Mouse (Mus musculus) pancreas, adult 10 weeks (tissue): ENCODE measurements around the gene Rras2. TPM values are rescaled to one million over a fixed set of nuclear protein-coding genes. Genes with fewer than 3 reads are reported as not detected.

ENCODE experiments used
- polyA plus RNA-seq: library from polyadenylated mRNA; stranded (reverse); fragments of 350-450 nt; fragmentation: Illumina TruSeq; extraction: RNeasy Lipid Tissue Mini Kit (QIAGEN cat#74804); gene quantifications from one replicate; pipeline ENCODE4 v1.2.3, GENCODE M21; 2015; ENCODE audit warnings: low read depth, low replicate concordance; ENCODE audit not compliant: insufficient read depth

The Rras2 gene
- polyA plus RNA-seq = 8.1 TPM

GRCm38 (mm10) chr7:114117444-114117905 is at the start of gene Rras2:
Rras2 (minus strand) TSS chr7:114117781.

Other genes starting within 250 kb of the Rras2 start
- 29.5 TPM for gene Copb1, start 136.9 kb upstream of the Rras2 start, polyA plus RNA-seq
- gene Psma1, start 158.3 kb upstream of the Rras2 start, polyA plus RNA-seq = 18.4 TPM